Mouse (Mus musculus): ENCODE data around the gene Vgll4. TPM values are rescaled to one million over a fixed set of nuclear protein-coding genes. Genes with fewer than 3 reads are reported as not detected.

The Vgll4 gene
- polyA plus RNA-seq, 1 experiment from 2014 or later: 14.7 TPM

DNA sequence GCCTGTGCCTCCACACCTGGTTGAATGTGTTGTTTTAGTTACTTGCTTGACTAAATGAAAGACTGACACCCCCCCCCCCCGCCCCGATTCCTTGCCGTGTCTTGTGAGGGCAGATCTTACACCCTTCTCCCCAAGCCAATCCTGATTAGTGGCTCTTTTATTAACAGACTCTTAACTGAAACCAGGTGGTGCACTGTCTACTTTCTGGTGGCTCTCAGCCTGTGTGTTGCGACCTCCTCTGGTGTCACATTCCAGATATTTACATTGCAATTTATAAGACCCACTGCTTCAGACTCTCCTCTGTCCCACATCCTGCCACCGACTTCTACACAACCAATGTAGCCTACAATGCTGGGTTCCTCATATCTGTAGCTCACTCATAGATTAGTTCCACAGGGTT is 27.7 kb upstream of the Vgll4 start:
- H3K9ac ChIP-seq (replicated peaks): no peak overlapping the region
- H3K4me3 ChIP-seq (ENCODE audit: low read depth, low read length): no peak overlapping the region
- H3K27ac ChIP-seq (ENCODE audit: low read depth): no peak overlapping the region
- no peaks in the 10 kb centered on the region for H3K36me3 ChIP-seq (replicated peaks; ENCODE audit: insufficient read depth, low read length)
- H3K4me2 ChIP-seq (ENCODE audit: low read depth, low read length): no peak overlapping the region
- no peak for TF ChIP-seq EP300 (IDR thresholded peaks at IDR 0.05; ENCODE audit: low read depth)
- TF ChIP-seq CTCF (IDR thresholded peaks at IDR 0.05; ENCODE audit: low read depth): no peak
- H3K27me3 ChIP-seq (ENCODE audit: insufficient read depth, low read length): no peaks in the 10 kb centered on the region
- H3K9me3 ChIP-seq (ENCODE audit: low read length): no peaks in the 10 kb centered on the region
- H3K4me1 ChIP-seq (ENCODE audit: insufficient read depth): no peaks in the 10 kb centered on the region
- ATAC-seq: no peak
- 75% methylated on average over 5 of the region's 5 CpGs for WGBS (ENCODE audit: insufficient replicate concordance)
- no peak for DNase-seq

DNA sequence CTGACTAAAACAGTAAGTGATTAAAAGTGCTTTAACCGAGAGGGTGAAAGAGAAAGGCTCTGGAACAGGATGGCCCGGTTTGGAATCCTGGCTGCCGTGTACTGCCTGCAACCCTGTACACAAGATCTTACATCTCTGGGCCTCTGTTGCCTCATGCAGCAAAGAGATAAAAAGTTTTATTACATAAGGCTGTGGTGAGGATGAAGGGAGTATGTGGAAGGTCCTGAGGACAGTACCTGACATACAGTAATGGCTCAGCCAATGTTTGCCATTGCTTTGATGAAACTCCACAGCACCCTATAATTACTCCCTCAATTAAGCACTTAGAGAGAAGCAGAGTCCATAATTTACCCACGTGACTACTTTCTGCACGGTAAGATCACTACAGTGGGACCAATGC is 27.1 kb upstream of the Vgll4 start:
- H3K4me2 ChIP-seq (ENCODE audit: low read depth, low read length): no peak overlapping the region
- no peak overlapping the region for H3K27ac ChIP-seq (ENCODE audit: low read depth)
- H3K27me3 ChIP-seq (ENCODE audit: insufficient read depth, low read length): no peaks in the 10 kb centered on the region
- no peak for ATAC-seq
- H3K4me3 ChIP-seq (ENCODE audit: low read depth, low read length): no peak overlapping the region
- no peaks in the 10 kb centered on the region for H3K36me3 ChIP-seq (replicated peaks; ENCODE audit: insufficient read depth, low read length)
- DNase-seq: no peak
- H3K9ac ChIP-seq (replicated peaks): no peak overlapping the region
- H3K9me3 ChIP-seq (ENCODE audit: low read length): no peaks in the 10 kb centered on the region
- no peaks in the 10 kb centered on the region for H3K4me1 ChIP-seq (ENCODE audit: insufficient read depth)
- WGBS (ENCODE audit: insufficient replicate concordance): 87% methylated on average over 5 of the region's 5 CpGs
- no peak for TF ChIP-seq CTCF (IDR thresholded peaks at IDR 0.05; ENCODE audit: low read depth)
- TF ChIP-seq EP300 (IDR thresholded peaks at IDR 0.05; ENCODE audit: low read depth): no peak

DNA sequence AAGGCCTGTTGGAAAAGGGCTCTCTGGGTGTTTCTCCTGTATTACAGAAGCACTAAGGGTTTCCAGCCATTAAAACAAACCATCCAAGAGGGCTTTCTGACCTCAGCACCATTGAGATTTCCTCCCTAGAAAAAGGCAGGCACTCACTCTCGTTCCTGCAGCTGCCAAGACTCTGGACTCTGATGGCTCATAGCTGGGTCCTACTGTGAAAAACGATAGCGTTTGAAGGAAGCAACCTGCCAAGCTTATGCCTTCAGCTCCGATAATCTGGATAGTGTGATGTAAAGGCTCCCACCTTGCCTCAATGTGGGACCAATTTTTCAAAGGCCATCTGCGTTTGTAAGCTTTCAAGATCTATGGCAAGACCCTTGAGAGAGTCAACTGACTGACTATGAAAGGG is 24.3 kb upstream of the Vgll4 start:
- no peak for TF ChIP-seq CTCF (IDR thresholded peaks at IDR 0.05; ENCODE audit: low read depth)
- no peak for TF ChIP-seq EP300 (IDR thresholded peaks at IDR 0.05; ENCODE audit: low read depth)
- no peaks in the 10 kb centered on the region for H3K27me3 ChIP-seq (ENCODE audit: insufficient read depth, low read length)
- WGBS (ENCODE audit: insufficient replicate concordance): 84% methylated on average over 5 of the region's 5 CpGs

GRCm38 (mm10) chr6:114993659-114994058 is 23.9 kb upstream of the Vgll4 start:
- Histone ChIP-seq H3K36me3 (replicated peaks; ENCODE audit: insufficient read depth, low read length) (no peaks in the 10 kb centered on the region), H3K9ac (replicated peaks) (no peak overlapping the region), H3K27ac (ENCODE audit: low read depth) (no peak overlapping the region), H3K27me3 (ENCODE audit: insufficient read depth, low read length) (no peaks in the 10 kb centered on the region), H3K9me3 (ENCODE audit: low read length) (no peaks in the 10 kb centered on the region), H3K4me1 (ENCODE audit: insufficient read depth) (no peaks in the 10 kb centered on the region), H3K4me3 (ENCODE audit: low read depth, low read length) (no peak overlapping the region), H3K4me2 (ENCODE audit: low read depth, low read length) (no peak overlapping the region)
- 64% methylated on average over 8 of the region's 8 CpGs for WGBS (ENCODE audit: insufficient replicate concordance)
- no peak for TF ChIP-seq EP300 (IDR thresholded peaks at IDR 0.05; ENCODE audit: low read depth)
- no peak for TF ChIP-seq CTCF (IDR thresholded peaks at IDR 0.05; ENCODE audit: low read depth)
- DNase-seq: no peak
- ATAC-seq: no peak

More for the DNA sequence above, 24.3 kb upstream of the Vgll4 start:
- DNase-seq (no peak), ATAC-seq (no peak)
- H3K4me2 ChIP-seq (ENCODE audit: low read depth, low read length): no peak overlapping the region
- H3K4me1 ChIP-seq (ENCODE audit: insufficient read depth): no peaks in the 10 kb centered on the region
- H3K4me3 ChIP-seq (ENCODE audit: low read depth, low read length): no peak overlapping the region
- no peaks in the 10 kb centered on the region for H3K9me3 ChIP-seq (ENCODE audit: low read length)
- H3K36me3 ChIP-seq (replicated peaks; ENCODE audit: insufficient read depth, low read length): no peaks in the 10 kb centered on the region
- no peak overlapping the region for H3K9ac ChIP-seq (replicated peaks)
- H3K27ac ChIP-seq (ENCODE audit: low read depth): no peak overlapping the region

- H3K9me3 ChIP-seq (ENCODE audit: low read length): no peaks in the 10 kb centered on the region
- WGBS (ENCODE audit: insufficient replicate concordance): 77% methylated on average over 4 of the region's 4 CpGs
- no peak overlapping the region for H3K4me2 ChIP-seq (ENCODE audit: low read depth, low read length)
- H3K9ac ChIP-seq (replicated peaks): no peak overlapping the region
- H3K27ac ChIP-seq (ENCODE audit: low read depth): no peak overlapping the region
- ATAC-seq: no peak
- no peak overlapping the region for H3K4me3 ChIP-seq (ENCODE audit: low read depth, low read length)
- no peak for TF ChIP-seq CTCF (IDR thresholded peaks at IDR 0.05; ENCODE audit: low read depth)
- TF ChIP-seq EP300 (IDR thresholded peaks at IDR 0.05; ENCODE audit: low read depth): no peak
- no peaks in the 10 kb centered on the region for H3K36me3 ChIP-seq (replicated peaks; ENCODE audit: insufficient read depth, low read length)
- DNase-seq: no peak
- H3K4me1 ChIP-seq (ENCODE audit: insufficient read depth): no peaks in the 10 kb centered on the region
- no peaks in the 10 kb centered on the region for H3K27me3 ChIP-seq (ENCODE audit: insufficient read depth, low read length)
Measured at GRCm38 (mm10) chr6:114991909-114992308, 22.1 kb upstream of the Vgll4 start.

DNA sequence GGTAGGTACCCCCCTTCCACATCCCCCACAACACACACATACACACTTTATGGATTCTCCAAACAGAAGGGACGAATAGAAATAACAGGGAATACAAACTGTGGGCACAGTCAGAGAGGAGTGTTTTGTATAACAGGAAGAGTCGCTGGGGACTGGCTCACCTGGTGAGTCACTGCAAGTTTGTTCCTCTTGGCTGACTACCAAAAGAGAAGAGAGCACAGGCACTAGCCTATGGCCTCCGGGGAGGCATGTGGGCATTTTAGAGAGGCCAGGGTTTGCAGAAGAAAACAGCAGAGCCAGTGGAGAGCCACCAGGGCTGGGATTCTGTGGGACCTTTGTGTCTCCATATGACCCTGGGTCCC is 18.8 kb upstream of the Vgll4 start:
- Histone ChIP-seq H3K9me3 (ENCODE audit: low read length) (no peaks in the 10 kb centered on the region), H3K9ac (replicated peaks) (no peak overlapping the region), H3K4me2 (ENCODE audit: low read depth, low read length) (no peak overlapping the region), H3K4me3 (ENCODE audit: low read depth, low read length) (no peak overlapping the region), H3K4me1 (ENCODE audit: insufficient read depth) (no peaks in the 10 kb centered on the region), H3K27ac (ENCODE audit: low read depth) (no peak overlapping the region), H3K27me3 (ENCODE audit: insufficient read depth, low read length) (no peaks in the 10 kb centered on the region), H3K36me3 (replicated peaks; ENCODE audit: insufficient read depth, low read length) (no peaks in the 10 kb centered on the region)
- TF ChIP-seq EP300 (IDR thresholded peaks at IDR 0.05; ENCODE audit: low read depth) (no peak), CTCF (IDR thresholded peaks at IDR 0.05; ENCODE audit: low read depth) (no peak)
- WGBS (ENCODE audit: insufficient replicate concordance): 52% methylated on average over 3 of the region's 3 CpGs
- DNase-seq (no peak), ATAC-seq (peak; percentile 50; the same call in 1 of the 2 replicates)
